Mouse (Mus musculus): Measurements from ENCODE around the gene Prkag1. TPM values are rescaled to one million over a fixed set of nuclear protein-coding genes. Genes with fewer than 3 reads are reported as not detected.

The Prkag1 gene
- polyA plus RNA-seq, 1 experiment: 18.4 TPM

DNA sequence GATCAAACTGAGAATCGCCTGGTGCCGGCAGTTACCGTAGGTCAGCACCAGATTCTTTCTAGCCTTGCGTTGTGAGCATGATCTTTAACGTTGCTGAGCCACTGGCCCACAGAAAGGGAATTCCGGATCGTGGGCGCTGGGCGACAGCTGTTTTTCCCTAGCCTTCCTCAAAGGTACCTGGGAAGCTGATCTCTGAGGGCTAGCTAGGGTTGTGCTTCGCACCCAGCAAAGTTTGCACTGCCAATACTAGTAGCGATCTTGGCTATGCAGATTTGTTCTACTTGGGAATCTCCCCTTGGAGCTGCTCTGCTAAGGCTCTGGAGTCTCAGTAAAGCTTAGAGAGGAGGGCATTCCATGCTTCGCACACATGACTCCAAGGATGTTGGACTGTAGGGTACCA, 40.1 kb downstream of the Prkag1 start:
- TF ChIP-seq POLR2A (IDR thresholded peaks at IDR 0.05; ENCODE audit: control insufficient read depth, low read depth, low read length) (no peak), CTCF (IDR thresholded peaks at IDR 0.05; ENCODE audit: control insufficient read depth, insufficient read depth, insufficient replicate concordance, low read depth, low read length) (no peak)

DNA sequence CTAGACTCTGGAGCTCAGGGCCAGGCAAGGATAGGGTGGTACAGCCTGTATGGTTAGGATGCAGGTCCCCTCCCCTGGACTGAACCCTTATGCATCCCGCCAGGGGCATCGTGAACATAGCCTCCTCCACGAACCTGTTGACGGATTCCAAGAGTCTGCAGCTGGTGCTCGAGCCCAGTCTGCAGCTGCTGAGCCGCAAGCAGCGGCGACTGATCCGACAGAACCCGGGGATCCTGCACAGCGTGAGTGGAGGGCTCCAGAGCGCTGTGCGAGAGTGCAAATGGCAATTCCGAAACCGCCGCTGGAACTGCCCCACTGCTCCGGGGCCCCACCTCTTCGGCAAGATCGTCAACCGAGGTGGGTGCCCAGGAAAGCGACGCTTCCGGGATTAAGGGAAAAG, 40.6 kb downstream of the Prkag1 start:
- peaks cover 10% of the 10 kb centered on the region; the same call in 1 of the 2 replicates for H3K27me3 ChIP-seq (ENCODE audit: control insufficient read depth, insufficient read depth, low read length)
- H3K4me1 ChIP-seq (ENCODE audit: control insufficient read depth, insufficient read depth, low read length): peaks cover 31% of the 10 kb centered on the region
- TF ChIP-seq CTCF (IDR thresholded peaks at IDR 0.05; ENCODE audit: control insufficient read depth, insufficient read depth, insufficient replicate concordance, low read depth, low read length) (no peak), POLR2A (IDR thresholded peaks at IDR 0.05; ENCODE audit: control insufficient read depth, low read depth, low read length) (no peak)
- H3K4me3 ChIP-seq (ENCODE audit: control insufficient read depth, low read depth, low read length): peak overlapping the region; percentile 9; the same call in 1 of the 2 replicates
- no peaks in the 10 kb centered on the region for H3K36me3 ChIP-seq (ENCODE audit: control insufficient read depth, insufficient read depth, low read length)
- no peak overlapping the region for H3K27ac ChIP-seq (ENCODE audit: control insufficient read depth, insufficient read depth, low read depth, low read length)

More for the DNA sequence above, 40.1 kb downstream of the Prkag1 start:
- Histone ChIP-seq H3K27ac (ENCODE audit: control insufficient read depth, insufficient read depth, low read depth, low read length) (no peak overlapping the region), H3K36me3 (ENCODE audit: control insufficient read depth, insufficient read depth, low read length) (no peaks in the 10 kb centered on the region), H3K4me3 (ENCODE audit: control insufficient read depth, low read depth, low read length) (peak overlapping the region; percentile 9), H3K4me1 (ENCODE audit: control insufficient read depth, insufficient read depth, low read length) (peaks cover 31% of the 10 kb centered on the region), H3K27me3 (ENCODE audit: control insufficient read depth, insufficient read depth, low read length) (peaks cover 10% of the 10 kb centered on the region; the same call in 1 of the 2 replicates)

- peaks cover 10% of the 10 kb centered on the region; the same call in 1 of the 2 replicates for H3K27me3 ChIP-seq (ENCODE audit: control insufficient read depth, insufficient read depth, low read length)
- no peak within 1 kb of the TSS for H3K27ac ChIP-seq (ENCODE audit: control insufficient read depth, insufficient read depth, low read depth, low read length)
- H3K4me1 ChIP-seq (ENCODE audit: control insufficient read depth, insufficient read depth, low read length): peaks cover 31% of the 10 kb centered on the region
- TF ChIP-seq CTCF (IDR thresholded peaks at IDR 0.05; ENCODE audit: control insufficient read depth, insufficient read depth, insufficient replicate concordance, low read depth, low read length): no peak
- no peak for TF ChIP-seq POLR2A (IDR thresholded peaks at IDR 0.05; ENCODE audit: control insufficient read depth, low read depth, low read length)
- H3K36me3 ChIP-seq (ENCODE audit: control insufficient read depth, insufficient read depth, low read length): no peaks in the 10 kb centered on the region
- H3K4me3 ChIP-seq (ENCODE audit: control insufficient read depth, low read depth, low read length): peak within 1 kb of the TSS; percentile 9
Measured at GRCm38 (mm10) chr15:98789661-98790535, 41.4 kb downstream of the Prkag1 start, which contains the start of gene Wnt1. Gene Wnt1 (plus strand): TSS chr15:98789857.

GRCm38 (mm10) chr15:98788972-98789660, 42.2 kb downstream of the Prkag1 start:
- Histone ChIP-seq H3K36me3 (ENCODE audit: control insufficient read depth, insufficient read depth, low read length) (no peaks in the 10 kb centered on the region), H3K4me1 (ENCODE audit: control insufficient read depth, insufficient read depth, low read length) (peaks cover 31% of the 10 kb centered on the region), H3K27me3 (ENCODE audit: control insufficient read depth, insufficient read depth, low read length) (peaks cover 10% of the 10 kb centered on the region; the same call in 1 of the 2 replicates), H3K4me3 (ENCODE audit: control insufficient read depth, low read depth, low read length) (peak overlapping the region; percentile 8), H3K27ac (ENCODE audit: control insufficient read depth, insufficient read depth, low read depth, low read length) (no peak overlapping the region)
- TF ChIP-seq POLR2A (IDR thresholded peaks at IDR 0.05; ENCODE audit: control insufficient read depth, low read depth, low read length): no peak
- 0 out of 2 replicates have a peak, but pooled peaks have one; percentile 19 for TF ChIP-seq CTCF (IDR thresholded peaks at IDR 0.05; ENCODE audit: control insufficient read depth, insufficient read depth, insufficient replicate concordance, low read depth, low read length)

DNA sequence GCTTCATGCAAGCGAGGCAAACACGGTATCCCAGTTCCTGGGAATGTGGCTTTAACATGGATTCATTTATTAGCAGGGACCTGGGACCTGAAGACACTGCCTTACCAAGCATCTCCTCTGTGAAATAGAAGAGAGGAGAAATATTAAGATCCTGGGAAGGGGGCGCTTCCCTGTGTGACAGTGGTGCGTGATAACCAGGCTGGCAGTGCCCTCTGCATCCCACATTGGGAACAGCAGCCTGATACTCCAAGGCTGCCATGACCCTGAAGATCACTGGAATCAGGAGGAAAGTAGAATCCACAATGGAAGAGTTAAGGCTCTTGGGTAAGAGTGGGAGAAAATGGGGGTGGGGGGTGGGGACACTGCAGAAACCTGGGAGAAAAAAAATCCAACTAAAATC, 43.4 kb downstream of the Prkag1 start:
- TF ChIP-seq POLR2A (IDR thresholded peaks at IDR 0.05; ENCODE audit: control insufficient read depth, low read depth, low read length) (no peak), CTCF (IDR thresholded peaks at IDR 0.05; ENCODE audit: control insufficient read depth, insufficient read depth, insufficient replicate concordance, low read depth, low read length) (peak; percentile 42; the same call in 1 of the 2 replicates)
- peaks cover 27% of the 10 kb centered on the region for H3K4me1 ChIP-seq (ENCODE audit: control insufficient read depth, insufficient read depth, low read length)

DNA sequence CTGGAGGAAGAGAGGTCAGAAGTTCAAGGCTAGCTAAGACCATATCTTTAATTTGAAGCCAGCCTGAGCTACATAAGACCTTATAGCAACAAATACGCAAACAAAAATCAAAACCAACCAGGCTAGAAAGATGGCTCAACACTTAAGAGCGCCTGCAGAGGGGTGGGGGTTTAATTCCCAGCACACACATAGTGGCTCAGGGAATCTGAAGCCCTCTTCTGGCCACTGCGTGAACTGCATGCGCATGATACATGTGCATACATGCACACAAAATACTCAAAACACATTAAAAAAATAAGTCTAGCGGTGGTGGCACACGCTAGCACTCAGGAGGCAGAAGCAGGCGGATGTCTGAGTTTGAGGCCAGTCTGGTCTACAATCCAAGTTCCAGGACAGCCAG, 45.6 kb downstream of the Prkag1 start:
- Histone ChIP-seq H3K4me1 (ENCODE audit: control insufficient read depth, insufficient read depth, low read length) (peaks cover 7% of the 10 kb centered on the region), H3K27ac (ENCODE audit: control insufficient read depth, insufficient read depth, low read depth, low read length) (no peak overlapping the region), H3K36me3 (ENCODE audit: control insufficient read depth, insufficient read depth, low read length) (no peaks in the 10 kb centered on the region), H3K4me3 (ENCODE audit: control insufficient read depth, low read depth, low read length) (no peak overlapping the region), H3K27me3 (ENCODE audit: control insufficient read depth, insufficient read depth, low read length) (peaks cover 7% of the 10 kb centered on the region; the same call in 1 of the 2 replicates)
- TF ChIP-seq POLR2A (IDR thresholded peaks at IDR 0.05; ENCODE audit: control insufficient read depth, low read depth, low read length) (no peak), CTCF (IDR thresholded peaks at IDR 0.05; ENCODE audit: control insufficient read depth, insufficient read depth, insufficient replicate concordance, low read depth, low read length) (peak; percentile 50; the same call in 1 of the 2 replicates)

More for the DNA sequence above, 43.4 kb downstream of the Prkag1 start:
- H3K27ac ChIP-seq (ENCODE audit: control insufficient read depth, insufficient read depth, low read depth, low read length): no peak overlapping the region
- no peaks in the 10 kb centered on the region for H3K36me3 ChIP-seq (ENCODE audit: control insufficient read depth, insufficient read depth, low read length)
- no peak overlapping the region for H3K4me3 ChIP-seq (ENCODE audit: control insufficient read depth, low read depth, low read length)
- peaks cover 10% of the 10 kb centered on the region; the same call in 1 of the 2 replicates for H3K27me3 ChIP-seq (ENCODE audit: control insufficient read depth, insufficient read depth, low read length)

- H3K27ac ChIP-seq (ENCODE audit: control insufficient read depth, insufficient read depth, low read depth, low read length): no peak overlapping the region
- peaks cover 8% of the 10 kb centered on the region for H3K27me3 ChIP-seq (ENCODE audit: control insufficient read depth, insufficient read depth, low read length)
- no peak for TF ChIP-seq POLR2A (IDR thresholded peaks at IDR 0.05; ENCODE audit: control insufficient read depth, low read depth, low read length)
- no peak for TF ChIP-seq CTCF (IDR thresholded peaks at IDR 0.05; ENCODE audit: control insufficient read depth, insufficient read depth, insufficient replicate concordance, low read depth, low read length)
- H3K36me3 ChIP-seq (ENCODE audit: control insufficient read depth, insufficient read depth, low read length): no peaks in the 10 kb centered on the region
- H3K4me3 ChIP-seq (ENCODE audit: control insufficient read depth, low read depth, low read length): no peak overlapping the region
- H3K4me1 ChIP-seq (ENCODE audit: control insufficient read depth, insufficient read depth, low read length): peaks cover 22% of the 10 kb centered on the region
Measured at GRCm38 (mm10) chr15:98781166-98781565, 50.2 kb downstream of the Prkag1 start.

All from testis, adult 2 months (tissue).